Mouse (Mus musculus) kidney, adult 2 months (tissue): ENCODE results near the gene Megf11. TPM values are rescaled to one million over a fixed set of nuclear protein-coding genes. Genes with fewer than 3 reads are reported as not detected.

Experiments
- DNase-seq: peaks from one replicate; pipeline ENCODE4 v3.0.0; 2021
- H3K27ac ChIP-seq: fragments of 200-500 bp; 2 replicates; pipeline ENCODE4 v1.5.1; 2012; ENCODE audit warnings: low read depth, low read length, control low read depth, inconsistent platforms; ENCODE audit not compliant: insufficient read depth
- H3K27me3 ChIP-seq: fragments of 200-500 bp; replicated peaks from 2 replicates; pipeline ENCODE4 v1.6.1; 2012; ENCODE audit warnings: mild to moderate bottlenecking, moderate library complexity, low read length, inconsistent platforms; ENCODE audit not compliant: control insufficient read depth, insufficient read depth
- H3K36me3 ChIP-seq: fragments of 200-500 bp; 2 replicates; pipeline ENCODE4 v1.6.1; 2012; ENCODE audit warnings: mild to moderate bottlenecking, moderate library complexity, low read length, inconsistent platforms; ENCODE audit not compliant: control insufficient read depth, insufficient read depth
- H3K4me1 ChIP-seq: fragments of 200-500 bp; 2 replicates; pipeline ENCODE4 v1.6.1; 2011; ENCODE audit warnings: low read length; ENCODE audit not compliant: control insufficient read depth, insufficient read depth
- H3K4me3 ChIP-seq: fragments of 200-500 bp; 2 replicates; pipeline ENCODE4 v1.5.1; 2011; ENCODE audit warnings: mild to moderate bottlenecking, low read depth, low read length, control low read depth; ENCODE audit not compliant: insufficient read depth
- CTCF ChIP-seq: fragments of 200-500 bp; conservative IDR thresholded peaks from 2 replicates; pipeline ENCODE4 v1.5.1; 2011; ENCODE audit warnings: low read depth, mild to moderate bottlenecking, control low read depth, low read length, moderate library complexity, mixed read lengths; ENCODE audit not compliant: insufficient read depth, insufficient read length
- POLR2A ChIP-seq: fragments of 200-500 bp; IDR thresholded peaks from one replicate; pipeline ENCODE4 v1.6.1; 2011; ENCODE audit warnings: low read depth, low read length, control low read depth
- WGBS: fragments of 180-500 bp; shearing (Covaris S2); methylation state at CpG from one replicate; pipeline ENCODE4 v1.1.7; 2018; 5-methylcytosine and 5-hydroxymethylcytosine counted together
- polyA plus RNA-seq: library from polyadenylated mRNA; depleted of rRNA; stranded (reverse); fragments of >200 nt; gene quantifications from 2 replicates; pipeline ENCODE4 v1.2.3, GENCODE M21; 2012

Megf11 gene
- polyA plus RNA-seq, 1 experiment: 0.16 TPM

- H3K36me3 ChIP-seq: no peaks in the 10 kb centered on the region
- H3K4me3 ChIP-seq: no peak overlapping the region
- H3K27ac ChIP-seq: no peak overlapping the region
- WGBS: 36% methylated on average over 13 of the region's 13 CpGs
- DNase-seq: peak; percentile 45
- H3K4me1 ChIP-seq: no peaks in the 10 kb centered on the region; the same call in 1 of the 2 replicates
- H3K27me3 ChIP-seq: no peaks in the 10 kb centered on the region
- TF ChIP-seq CTCF: no peak
- TF ChIP-seq POLR2A: no peak
These were observed 301.9 kb downstream of the Megf11 start for GRCm38 (mm10) chr9:64687122-64688014.

GRCm38 (mm10) chr9:64688015-64688394 is 302.6 kb downstream of the Megf11 start:
- Histone ChIP-seq H3K36me3 (no peaks in the 10 kb centered on the region), H3K27ac (no peak overlapping the region), H3K27me3 (no peaks in the 10 kb centered on the region), H3K4me3 (no peak overlapping the region), H3K4me1 (no peaks in the 10 kb centered on the region; the same call in 1 of the 2 replicates)
- TF ChIP-seq CTCF (no peak), POLR2A (no peak)
- 30% methylated on average over 1 of the region's 1 CpGs for WGBS
- no peak for DNase-seq

GRCm38 (mm10) chr9:64690771-64691170 is 305.3 kb downstream of the Megf11 start:
- no peak for DNase-seq
- 90% methylated on average over 2 of the region's 2 CpGs for WGBS
- Histone ChIP-seq H3K36me3 (no peaks in the 10 kb centered on the region), H3K27ac (no peak overlapping the region), H3K4me1 (no peaks in the 10 kb centered on the region; the same call in 1 of the 2 replicates), H3K4me3 (no peak overlapping the region), H3K27me3 (no peaks in the 10 kb centered on the region)
- TF ChIP-seq POLR2A (no peak), CTCF (no peak)

- peak; percentile 56 for DNase-seq
- no peaks in the 10 kb centered on the region; the same call in 1 of the 2 replicates for H3K4me1 ChIP-seq
- H3K27me3 ChIP-seq: no peaks in the 10 kb centered on the region
- H3K27ac ChIP-seq: no peak overlapping the region
- H3K36me3 ChIP-seq: no peaks in the 10 kb centered on the region
- 16% methylated on average over 7 of the region's 7 CpGs for WGBS
- TF ChIP-seq CTCF (peak; percentile 82), POLR2A (no peak)
- H3K4me3 ChIP-seq: no peak overlapping the region
These were observed 305.8 kb downstream of the Megf11 start for GRCm38 (mm10) chr9:64691176-64691575.

GRCm38 (mm10) chr9:64693094-64693493 is 307.7 kb downstream of the Megf11 start:
- no peak for TF ChIP-seq POLR2A
- no peak for TF ChIP-seq CTCF
- 33% methylated on average over 2 of the region's 2 CpGs for WGBS
- no peaks in the 10 kb centered on the region for H3K36me3 ChIP-seq
- H3K27ac ChIP-seq: no peak overlapping the region
- no peak overlapping the region for H3K4me3 ChIP-seq
- H3K27me3 ChIP-seq: no peaks in the 10 kb centered on the region
- H3K4me1 ChIP-seq: no peaks in the 10 kb centered on the region
- no peak for DNase-seq

- Histone ChIP-seq H3K27ac (no peak overlapping the region), H3K4me3 (no peak overlapping the region), H3K36me3 (no peaks in the 10 kb centered on the region), H3K4me1 (peaks cover 7% of the 10 kb centered on the region; the same call in 1 of the 2 replicates), H3K27me3 (no peaks in the 10 kb centered on the region)
- TF ChIP-seq CTCF: no peak
- no peak for TF ChIP-seq POLR2A
- no peak for DNase-seq
- 96% methylated on average over 1 of the region's 1 CpGs for WGBS
These were observed 309.8 kb downstream of the Megf11 start for GRCm38 (mm10) chr9:64695266-64695665.

GRCm38 (mm10) chr9:64696404-64696803 is 311.0 kb downstream of the Megf11 start:
- no peak for DNase-seq
- Histone ChIP-seq H3K36me3 (no peaks in the 10 kb centered on the region), H3K27ac (no peak overlapping the region), H3K4me3 (no peak overlapping the region), H3K4me1 (peaks cover 16% of the 10 kb centered on the region), H3K27me3 (no peaks in the 10 kb centered on the region)
- WGBS: 75% methylated on average over 4 of the region's 4 CpGs
- TF ChIP-seq POLR2A (no peak), CTCF (no peak)
